Mouse (Mus musculus) liver, embryonic 11.5 days (tissue): ENCODE measurements at regions not wholly inside any gene's neighbourhood (a gene's known extent, or its start where the extent isn't known, plus 50 kb on each side); places are given as distances from the start of the nearest gene placed in this dataset.

ENCODE experiments used
- ATAC-seq: fragments of 200-750 bp; cut with Nextera tagmentation; replicated peaks from 2 replicates; pipeline ENCODE4 v1.8.0; 2017; ENCODE audit warnings: moderate number of reproducible peaks, mild to moderate bottlenecking, moderate TSS enrichment, moderate library complexity; ENCODE audit not compliant: low FRiP score
- DNase-seq: peaks from one replicate; pipeline ENCODE4 v3.0.0-alpha.2; 2017; ENCODE audit warnings: low spot score
- H3K27ac ChIP-seq: fragments of 300-500 bp; sonication (generic); 2 replicates; pipeline ENCODE4 v1.5.1; 2014; ENCODE audit warnings: mild to moderate bottlenecking, low read depth, low read length, control low read depth
- H3K27me3 ChIP-seq: fragments of 300-500 bp; sonication (generic); replicated peaks from 2 replicates; pipeline ENCODE4 v1.6.1; 2014; ENCODE audit warnings: low read length, mixed read lengths; ENCODE audit not compliant: control insufficient read depth, insufficient read depth
- H3K36me3 ChIP-seq: fragments of 300-500 bp; sonication (generic); 2 replicates; pipeline ENCODE4 v1.6.1; 2014; ENCODE audit warnings: mild to moderate bottlenecking, low read length, moderate library complexity, mixed read lengths; ENCODE audit not compliant: control insufficient read depth, insufficient read depth
- H3K4me1 ChIP-seq: fragments of 300-500 bp; sonication (generic); replicated peaks from 2 replicates; pipeline ENCODE4 v1.6.1; 2014; ENCODE audit warnings: low read length, mixed read lengths; ENCODE audit not compliant: control insufficient read depth, insufficient read depth
- H3K4me2 ChIP-seq: fragments of 300-500 bp; sonication (generic); 2 replicates; pipeline ENCODE4 v1.6.1; 2014; ENCODE audit warnings: mild to moderate bottlenecking, control low read depth, moderate library complexity
- H3K4me3 ChIP-seq: fragments of 300-500 bp; sonication (generic); 2 replicates; pipeline ENCODE4 v1.5.1; 2014; ENCODE audit warnings: low read depth, low read length, control low read depth
- H3K9ac ChIP-seq: fragments of 300-500 bp; sonication (generic); 2 replicates; pipeline ENCODE4 v1.6.1; 2014; ENCODE audit warnings: low read depth, low read length, control low read depth
- H3K9me3 ChIP-seq: fragments of 300-500 bp; sonication (generic); 2 replicates; pipeline ENCODE4 v1.6.1; 2016; ENCODE audit warnings: low read length, inconsistent platforms, mixed read lengths; ENCODE audit not compliant: control insufficient read depth
- whole genome bisulfite sequencing: fragments of 180-500 bp; shearing (Covaris S2); extraction: QIAGEN DNeasy Blood & Tissue Kit; methylation state at CpG from one replicate; pipeline ENCODE4 v1.1.7; 2014; 5-methylcytosine and 5-hydroxymethylcytosine counted together

- Histone ChIP-seq H3K4me2 (no peak overlapping the region), H3K27ac (no peak overlapping the region), H3K36me3 (no peaks in the 10 kb centered on the region), H3K9me3 (no peaks in the 10 kb centered on the region), H3K4me3 (no peak overlapping the region), H3K27me3 (no peaks in the 10 kb centered on the region), H3K4me1 (no peaks in the 10 kb centered on the region), H3K9ac (no peak overlapping the region)
- WGBS = 80% methylated on average over 7 of the region's 7 CpGs
- ATAC-seq = no peak
- no peak for DNase-seq
Measured at GRCm38 (mm10) chr3:41238046-41238445, 155.2 kb upstream of the Pgrmc2 start.

GRCm38 (mm10) chr3:41235610-41236009 is 152.8 kb upstream of the Pgrmc2 start:
- Histone ChIP-seq H3K27ac (no peak overlapping the region), H3K36me3 (no peaks in the 10 kb centered on the region), H3K4me2 (no peak overlapping the region), H3K27me3 (no peaks in the 10 kb centered on the region), H3K4me3 (no peak overlapping the region), H3K9me3 (no peaks in the 10 kb centered on the region), H3K4me1 (no peaks in the 10 kb centered on the region), H3K9ac (no peak overlapping the region)
- ATAC-seq (no peak), DNase-seq (no peak)
- WGBS = 88% methylated on average over 2 of the region's 2 CpGs

GRCm38 (mm10) chr3:41234994-41235393 is 152.1 kb upstream of the Pgrmc2 start:
- H3K4me1 ChIP-seq = no peaks in the 10 kb centered on the region
- H3K4me2 ChIP-seq = no peak overlapping the region
- H3K36me3 ChIP-seq = no peaks in the 10 kb centered on the region
- no peaks in the 10 kb centered on the region for H3K27me3 ChIP-seq
- H3K9ac ChIP-seq = no peak overlapping the region
- WGBS = 61% methylated on average over 9 of the region's 9 CpGs
- DNase-seq (no peak), ATAC-seq (no peak)
- H3K4me3 ChIP-seq = no peak overlapping the region
- H3K9me3 ChIP-seq = no peaks in the 10 kb centered on the region
- H3K27ac ChIP-seq = no peak overlapping the region

- ATAC-seq (no peak), DNase-seq (no peak)
- no peak overlapping the region for H3K4me2 ChIP-seq
- H3K4me1 ChIP-seq = no peaks in the 10 kb centered on the region
- 70% methylated on average over 7 of the region's 7 CpGs for WGBS
- H3K9ac ChIP-seq = no peak overlapping the region
- no peak overlapping the region for H3K4me3 ChIP-seq
- H3K36me3 ChIP-seq = no peaks in the 10 kb centered on the region
- no peaks in the 10 kb centered on the region for H3K9me3 ChIP-seq
- no peaks in the 10 kb centered on the region for H3K27me3 ChIP-seq
- no peak overlapping the region for H3K27ac ChIP-seq
Measured at GRCm38 (mm10) chr3:41234191-41234590, 151.3 kb upstream of the Pgrmc2 start.

- H3K9ac ChIP-seq = no peak overlapping the region
- no peak overlapping the region for H3K4me3 ChIP-seq
- H3K4me1 ChIP-seq = no peaks in the 10 kb centered on the region
- H3K4me2 ChIP-seq = no peak overlapping the region
- 81% methylated on average over 8 of the region's 8 CpGs for WGBS
- H3K27me3 ChIP-seq = no peaks in the 10 kb centered on the region
- no peak for ATAC-seq
- H3K36me3 ChIP-seq = no peaks in the 10 kb centered on the region
- DNase-seq = no peak
- H3K9me3 ChIP-seq = no peaks in the 10 kb centered on the region
- H3K27ac ChIP-seq = no peak overlapping the region
Measured at GRCm38 (mm10) chr3:41233439-41233838, 150.6 kb upstream of the Pgrmc2 start.

GRCm38 (mm10) chr3:41230961-41231377 is 148.1 kb upstream of the Pgrmc2 start:
- H3K4me2 ChIP-seq = no peak overlapping the region
- no peaks in the 10 kb centered on the region for H3K9me3 ChIP-seq
- DNase-seq = no peak
- H3K27me3 ChIP-seq = no peaks in the 10 kb centered on the region
- H3K4me1 ChIP-seq = no peaks in the 10 kb centered on the region
- ATAC-seq = no peak
- no peak overlapping the region for H3K4me3 ChIP-seq
- H3K36me3 ChIP-seq = no peaks in the 10 kb centered on the region
- H3K9ac ChIP-seq = no peak overlapping the region
- H3K27ac ChIP-seq = no peak overlapping the region
- 73% methylated on average over 3 of the region's 3 CpGs for WGBS

- H3K4me3 ChIP-seq = no peak overlapping the region
- no peaks in the 10 kb centered on the region for H3K9me3 ChIP-seq
- no peak for ATAC-seq
- H3K4me2 ChIP-seq = no peak overlapping the region
- no peaks in the 10 kb centered on the region for H3K4me1 ChIP-seq
- DNase-seq = no peak
- H3K27me3 ChIP-seq = no peaks in the 10 kb centered on the region
- H3K9ac ChIP-seq = no peak overlapping the region
- H3K36me3 ChIP-seq = no peaks in the 10 kb centered on the region
- no peak overlapping the region for H3K27ac ChIP-seq
- WGBS = 62% methylated on average over 2 of the region's 2 CpGs
Measured at GRCm38 (mm10) chr3:41229493-41229892, 146.6 kb upstream of the Pgrmc2 start.

GRCm38 (mm10) chr3:41228536-41228935 is 145.7 kb upstream of the Pgrmc2 start:
- WGBS = 27% methylated on average over 7 of the region's 7 CpGs
- Histone ChIP-seq H3K4me3 (no peak overlapping the region), H3K4me2 (no peak overlapping the region), H3K27ac (no peak overlapping the region), H3K9me3 (no peaks in the 10 kb centered on the region), H3K27me3 (no peaks in the 10 kb centered on the region), H3K36me3 (no peaks in the 10 kb centered on the region), H3K4me1 (no peaks in the 10 kb centered on the region), H3K9ac (no peak overlapping the region)
- no peak for DNase-seq
- no peak; the same call in 1 of the 2 replicates for ATAC-seq

GRCm38 (mm10) chr3:41220746-41221145 is 137.9 kb upstream of the Pgrmc2 start:
- no peaks in the 10 kb centered on the region for H3K4me1 ChIP-seq
- no peaks in the 10 kb centered on the region for H3K27me3 ChIP-seq
- H3K9me3 ChIP-seq = no peaks in the 10 kb centered on the region

More at GRCm38 (mm10) chr3:41220746-41221145, 137.9 kb upstream of the Pgrmc2 start:
- H3K9ac ChIP-seq = no peak overlapping the region
- no peak for ATAC-seq
- no peak overlapping the region for H3K27ac ChIP-seq
- no peaks in the 10 kb centered on the region for H3K36me3 ChIP-seq
- H3K4me3 ChIP-seq = no peak overlapping the region
- DNase-seq = no peak
- H3K4me2 ChIP-seq = no peak overlapping the region
